Mouse (Mus musculus): ENCODE measurements around the gene Ralgapa2.

Gene Ralgapa2

GRCm38 (mm10) chr2:146365368-146365983 is 146.7 kb downstream of the Ralgapa2 start:
- in situ Hi-C loops (cut with MboI; ENCODE audit: low sequenced_read_pairs): no loop called here

GRCm38 (mm10) chr2:146363483-146363882 is 148.7 kb downstream of the Ralgapa2 start:
- in situ Hi-C loops (cut with MboI; ENCODE audit: low sequenced_read_pairs): no loop called here

- in situ Hi-C loops (cut with MboI; ENCODE audit: low sequenced_read_pairs): no loop called here
These were observed 149.2 kb downstream of the Ralgapa2 start for GRCm38 (mm10) chr2:146362932-146363331.

GRCm38 (mm10) chr2:146361969-146362368 is 150.2 kb downstream of the Ralgapa2 start:
- in situ Hi-C loops (cut with MboI; ENCODE audit: low sequenced_read_pairs): no loop called here

DNA sequence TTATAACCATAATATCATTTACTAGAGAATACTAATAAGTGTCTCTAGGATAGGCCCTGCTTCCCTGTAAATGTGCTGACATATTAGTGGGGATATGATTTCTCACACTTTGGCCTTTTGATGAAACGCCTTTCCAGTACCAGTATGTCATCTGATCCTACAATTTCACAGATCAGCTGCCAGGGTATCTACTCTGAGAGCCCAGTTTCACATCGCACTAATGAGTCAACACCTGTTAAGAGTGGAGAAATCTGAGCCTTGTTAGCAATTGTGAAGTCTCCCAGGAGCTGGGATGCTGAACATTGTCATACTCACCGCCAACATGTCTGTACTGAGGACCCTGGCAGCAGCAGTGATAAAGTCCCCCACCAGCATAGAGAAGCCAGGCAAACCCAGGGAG is 151.1 kb downstream of the Ralgapa2 start:
- in situ Hi-C loops (cut with MboI; ENCODE audit: low sequenced_read_pairs): no loop called here

DNA sequence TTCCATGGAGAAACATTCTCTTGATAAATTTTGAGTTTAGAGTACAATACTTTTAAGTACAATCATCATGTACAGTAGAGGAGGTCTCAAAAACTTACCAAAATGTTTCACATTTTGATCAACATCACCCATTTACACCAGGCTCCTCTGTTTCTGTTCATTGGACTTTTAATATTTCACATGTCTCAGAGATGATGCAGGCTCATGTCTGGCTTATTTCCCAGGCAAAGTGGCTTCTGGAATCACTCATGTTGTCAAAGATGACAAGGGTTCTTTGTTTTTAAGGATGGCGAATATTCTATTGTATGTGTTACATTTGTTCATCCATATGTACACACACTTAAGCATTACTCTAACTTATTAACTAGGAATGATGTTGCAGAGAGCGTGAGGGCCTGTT is 152.5 kb downstream of the Ralgapa2 start:
- in situ Hi-C loops (cut with MboI; ENCODE audit: low sequenced_read_pairs): no loop called here

DNA sequence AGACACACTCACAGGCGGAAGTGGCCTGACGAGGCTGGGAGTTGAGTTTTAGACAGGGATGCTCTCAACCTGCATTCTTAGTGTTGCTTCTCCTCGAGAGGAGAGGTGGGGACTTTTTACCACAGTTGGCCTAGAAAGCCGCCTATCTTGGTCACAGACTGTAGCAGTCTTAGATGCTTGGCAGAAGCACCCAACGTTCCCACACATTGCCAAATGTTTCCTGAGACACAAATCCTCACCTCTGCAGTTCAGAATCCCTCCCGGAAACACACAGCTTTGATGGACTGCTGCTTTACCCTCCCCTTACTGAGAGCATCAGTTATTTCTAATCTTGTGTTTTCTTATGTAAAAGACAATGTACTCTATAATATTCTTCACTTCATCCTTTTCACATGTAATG is 155.6 kb downstream of the Ralgapa2 start:
- in situ Hi-C loops (cut with MboI; ENCODE audit: low sequenced_read_pairs): no loop called here

DNA sequence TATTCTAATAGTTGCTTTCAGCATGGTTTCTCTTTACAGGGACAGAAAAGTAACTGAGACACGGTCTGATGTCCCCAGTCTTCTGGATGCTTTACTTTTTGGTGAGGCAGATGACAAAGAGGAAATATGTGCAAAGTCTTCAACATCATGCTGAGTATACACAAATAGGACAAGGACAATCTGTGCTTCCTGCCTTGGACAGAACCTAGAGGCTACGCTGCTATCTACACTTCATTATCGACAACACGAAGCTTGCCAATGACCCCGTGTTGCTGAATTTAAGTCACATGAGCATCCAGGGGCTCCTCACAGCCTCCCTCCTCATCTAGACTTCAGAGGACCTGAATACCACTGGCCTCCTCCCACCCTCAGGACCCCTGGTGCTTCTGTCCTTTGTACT is 161.9 kb downstream of the Ralgapa2 start:
- in situ Hi-C loops (cut with MboI; ENCODE audit: low sequenced_read_pairs): no loop called here

- in situ Hi-C loops (cut with MboI; ENCODE audit: low sequenced_read_pairs): no loop called here
These were observed 164.2 kb downstream of the Ralgapa2 start for GRCm38 (mm10) chr2:146347942-146348341.

GRCm38 (mm10) chr2:146340090-146340489 is 172.1 kb downstream of the Ralgapa2 start:
- in situ Hi-C loops (cut with MboI; ENCODE audit: low sequenced_read_pairs): no loop called here

- in situ Hi-C loops (cut with MboI; ENCODE audit: low sequenced_read_pairs): no loop called here
These were observed 174.6 kb downstream of the Ralgapa2 start for GRCm38 (mm10) chr2:146337540-146337939.

- in situ Hi-C loops (cut with MboI; ENCODE audit: low sequenced_read_pairs): no loop called here
These were observed 180.2 kb downstream of the Ralgapa2 start for GRCm38 (mm10) chr2:146331894-146332476.

DNA sequence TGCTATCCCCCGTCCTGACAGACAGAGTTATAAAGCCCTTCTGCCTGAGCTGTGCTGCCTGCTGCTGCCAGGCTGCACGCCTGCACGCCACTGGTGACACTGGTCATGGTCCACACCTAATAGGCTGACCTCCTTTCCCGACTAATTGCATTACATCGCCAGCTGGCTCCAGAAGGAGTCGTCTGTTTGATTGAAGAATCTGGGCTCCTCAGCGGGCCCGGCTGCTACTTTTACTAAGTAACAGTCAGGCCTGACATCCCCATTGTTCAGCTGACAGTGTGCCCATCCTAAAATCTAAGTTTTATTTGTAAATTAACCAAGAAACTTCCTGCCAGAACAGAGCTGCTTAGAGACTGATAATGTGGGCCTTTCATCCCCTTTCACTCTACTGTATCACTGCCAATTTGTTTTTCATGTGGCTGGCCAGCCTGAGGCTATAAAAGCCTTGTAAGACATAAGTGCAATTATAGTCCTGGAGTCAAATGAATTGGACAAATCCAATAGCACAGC is 181.3 kb downstream of the Ralgapa2 start:
- in situ Hi-C loops (cut with MboI; ENCODE audit: low sequenced_read_pairs): no loop called here

DNA sequence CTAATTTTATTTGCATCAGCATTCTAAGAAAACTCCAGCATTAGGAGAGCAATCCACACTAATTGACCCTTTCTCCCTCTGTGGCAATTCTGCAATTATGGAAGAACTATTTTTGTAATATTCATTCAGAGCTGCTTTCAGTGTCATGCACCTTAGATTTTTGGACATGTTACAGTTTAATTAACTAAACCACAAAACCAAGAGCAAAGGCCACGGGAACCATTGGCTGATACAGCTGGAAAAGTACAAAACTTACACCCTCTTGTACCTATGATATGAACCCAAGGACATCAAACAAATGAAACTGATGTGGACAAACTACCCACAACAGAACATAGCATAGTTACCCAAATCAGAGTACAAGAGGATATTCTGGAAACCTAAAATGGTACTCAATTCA is 182.0 kb downstream of the Ralgapa2 start:
- in situ Hi-C loops (cut with MboI; ENCODE audit: low sequenced_read_pairs): no loop called here

GRCm38 (mm10) chr2:146326654-146327053 is 185.5 kb downstream of the Ralgapa2 start:
- in situ Hi-C loops (cut with MboI; ENCODE audit: low sequenced_read_pairs): no loop called here

DNA sequence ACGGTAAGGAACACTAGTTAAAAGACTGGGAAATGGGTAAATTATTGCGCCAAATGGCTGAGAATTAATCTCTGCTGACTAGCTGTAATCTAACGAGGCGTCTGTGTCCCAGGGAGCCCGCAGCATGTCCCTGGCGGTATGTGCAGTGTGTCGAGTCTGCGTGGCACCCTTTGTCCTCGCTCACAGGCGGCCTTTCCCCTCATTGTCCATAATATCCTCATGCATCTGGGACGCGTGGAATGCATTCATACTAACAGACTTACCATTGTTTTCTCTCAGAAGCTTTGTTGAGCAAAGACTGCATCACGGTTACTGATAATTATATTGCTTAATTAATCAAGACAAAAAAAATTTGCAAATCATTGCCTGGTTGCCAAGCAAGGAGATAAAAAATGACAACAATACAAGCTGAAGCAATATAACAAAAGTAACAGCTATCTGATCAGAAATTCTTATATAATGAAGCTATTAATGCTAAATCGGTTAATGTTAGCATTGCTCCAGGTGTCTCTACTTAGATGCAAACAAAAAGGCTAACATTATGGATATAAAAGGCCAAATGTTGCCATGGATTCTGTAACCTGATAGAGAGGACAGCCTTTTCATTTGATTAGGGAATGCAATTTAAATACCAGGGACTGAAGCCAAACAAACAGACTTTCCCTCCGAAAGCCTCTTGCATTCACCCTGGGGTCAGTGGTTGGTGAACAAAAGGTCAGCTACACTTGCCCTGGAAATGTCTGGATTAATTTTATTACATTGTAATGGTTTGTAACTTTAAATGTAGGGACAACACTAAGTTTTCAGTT is 187.0 kb downstream of the Ralgapa2 start:
- in situ Hi-C loops (cut with MboI; ENCODE audit: low sequenced_read_pairs): no loop called here

GRCm38 (mm10) chr2:146324140-146324906 is 187.8 kb downstream of the Ralgapa2 start:
- in situ Hi-C loops (cut with MboI; ENCODE audit: low sequenced_read_pairs): no loop called here

- in situ Hi-C loops (cut with MboI; ENCODE audit: low sequenced_read_pairs): no loop called here
These were observed 188.6 kb downstream of the Ralgapa2 start for GRCm38 (mm10) chr2:146323528-146323927.

DNA sequence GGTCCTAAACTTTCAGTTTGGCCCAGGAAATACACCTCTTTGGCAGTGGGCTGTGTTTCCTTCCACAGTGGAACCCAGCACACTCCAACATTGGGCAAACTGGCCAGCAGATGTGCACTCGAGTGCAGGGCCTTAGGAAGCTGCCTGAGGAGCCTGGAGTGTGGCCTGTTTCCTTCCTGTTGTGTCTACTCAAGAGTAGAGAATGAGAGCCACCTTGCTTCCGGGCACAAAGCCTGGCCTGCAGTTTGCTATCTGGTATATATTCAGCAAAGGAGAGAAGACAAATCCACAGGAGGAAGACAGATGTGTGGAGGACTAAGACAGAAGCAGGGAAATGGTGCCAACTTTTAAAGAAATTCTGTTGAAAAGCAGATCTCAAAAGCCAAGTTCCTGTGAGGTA is 189.4 kb downstream of the Ralgapa2 start:
- in situ Hi-C loops (cut with MboI; ENCODE audit: low sequenced_read_pairs): no loop called here

DNA sequence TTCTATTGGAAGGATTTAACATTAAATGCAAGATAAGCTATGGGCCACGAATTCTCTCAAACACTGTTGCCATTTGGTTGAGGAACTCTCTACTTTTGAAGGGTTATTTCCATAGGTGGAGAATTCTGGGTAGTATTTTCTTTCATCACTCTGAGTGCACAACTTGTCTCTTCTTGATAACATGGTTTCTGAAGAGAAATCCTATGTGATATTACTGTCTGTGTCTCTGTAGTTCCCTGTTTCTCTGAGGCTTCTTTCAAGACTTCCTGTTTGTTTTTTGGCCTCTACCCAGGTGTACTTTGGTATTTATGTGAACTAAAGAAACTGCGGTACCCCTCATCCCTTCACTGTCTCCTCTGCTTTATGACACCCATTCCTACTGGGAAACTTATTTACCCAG is 190.1 kb downstream of the Ralgapa2 start:
- in situ Hi-C loops (cut with MboI; ENCODE audit: low sequenced_read_pairs): no loop called here

DNA sequence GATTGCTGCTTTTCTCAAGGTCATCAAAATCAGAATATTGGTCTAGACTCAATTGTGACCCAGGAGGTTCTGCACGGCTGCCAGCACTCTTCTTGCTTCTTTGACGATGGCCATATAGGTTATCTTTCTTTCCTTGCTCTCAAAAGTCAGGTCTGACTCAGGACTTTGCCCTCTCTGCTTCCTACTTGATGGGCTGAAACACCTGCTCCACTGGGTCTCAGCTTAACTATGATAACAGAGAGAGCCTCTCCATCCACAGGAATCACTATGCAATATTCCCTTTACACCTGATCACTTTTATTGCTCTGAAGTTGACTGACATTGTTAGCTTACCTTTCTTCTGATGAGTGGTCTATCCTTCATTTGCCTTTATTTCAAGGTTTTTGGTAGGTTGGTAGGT is 191.5 kb downstream of the Ralgapa2 start:
- in situ Hi-C loops (cut with MboI; ENCODE audit: low sequenced_read_pairs): no loop called here

Data from CH12F3 (cell line).